Mouse (Mus musculus) fat pad, adult 2 months (tissue): ENCODE data around the gene Ccdc167.
"Not testable (repeated sequence)": the region's sequence is repeated elsewhere in the genome, so short reads cannot be mapped to it uniquely, and the experiment has no call there.

Experiments used
- DNase-seq: peaks from one replicate; pipeline ENCODE4 v3.0.0-alpha.2; 2011; ENCODE audit warnings: low read depth, low spot score; ENCODE audit errors: extremely low read depth

The Ccdc167 gene

GRCm38 (mm10) chr17:29720755-29721365, 4.0 kb upstream of the Ccdc167 start:
- DNase-seq, result no peak

DNA sequence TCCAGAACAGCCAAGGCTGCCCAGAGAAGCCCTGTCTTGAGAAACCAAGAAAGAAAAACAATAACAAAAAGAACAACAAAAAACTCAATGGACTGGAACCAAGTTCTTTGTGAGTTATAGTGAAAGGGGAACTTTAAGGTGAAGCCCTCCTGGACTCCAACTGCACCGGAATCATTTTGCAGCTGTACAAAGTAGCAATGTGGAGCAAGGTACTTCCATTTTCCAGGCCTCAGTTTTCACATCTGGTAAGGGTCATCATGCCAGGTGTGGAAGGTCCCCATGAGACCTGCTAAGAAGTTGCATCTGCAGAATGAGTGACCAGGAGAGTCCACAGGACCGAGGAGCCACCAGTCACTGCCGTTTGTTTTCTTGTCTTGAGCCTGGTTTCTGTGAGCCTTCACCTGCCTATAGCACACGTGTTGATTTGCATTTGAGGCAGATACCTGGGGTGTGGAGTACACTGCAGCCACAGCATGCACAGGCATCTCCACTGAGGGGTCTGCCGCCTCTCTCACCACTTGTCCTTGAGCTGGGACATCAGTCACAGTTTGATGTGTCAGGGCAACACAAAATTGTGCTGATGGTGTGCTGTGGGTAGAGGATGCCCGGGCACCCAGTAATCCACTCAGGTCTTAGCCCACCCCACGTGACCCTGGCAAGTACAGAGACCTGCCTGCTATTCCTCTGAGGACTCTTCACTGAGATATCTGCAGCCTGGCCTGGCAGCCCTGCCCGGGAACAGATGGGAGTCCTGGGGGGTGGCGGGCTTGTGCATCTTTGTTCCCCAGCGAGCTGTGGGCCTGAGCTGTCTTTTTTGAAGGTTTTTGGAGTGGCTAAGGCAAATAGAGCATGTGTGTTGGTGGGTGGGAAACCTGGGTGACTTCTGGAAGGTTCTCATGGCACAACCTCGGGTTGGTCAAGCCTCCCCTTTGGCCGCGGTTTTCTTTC, 3.1 kb upstream of the Ccdc167 start:
- DNase-seq, result no peak

GRCm38 (mm10) chr17:29718660-29719059, 1.8 kb upstream of the Ccdc167 start:
- DNase-seq, result peak; percentile 37

- DNase-seq, result not testable (repeated sequence)
These were observed 3.1 kb downstream of the Ccdc167 start for GRCm38 (mm10) chr17:29713734-29714133.

DNA sequence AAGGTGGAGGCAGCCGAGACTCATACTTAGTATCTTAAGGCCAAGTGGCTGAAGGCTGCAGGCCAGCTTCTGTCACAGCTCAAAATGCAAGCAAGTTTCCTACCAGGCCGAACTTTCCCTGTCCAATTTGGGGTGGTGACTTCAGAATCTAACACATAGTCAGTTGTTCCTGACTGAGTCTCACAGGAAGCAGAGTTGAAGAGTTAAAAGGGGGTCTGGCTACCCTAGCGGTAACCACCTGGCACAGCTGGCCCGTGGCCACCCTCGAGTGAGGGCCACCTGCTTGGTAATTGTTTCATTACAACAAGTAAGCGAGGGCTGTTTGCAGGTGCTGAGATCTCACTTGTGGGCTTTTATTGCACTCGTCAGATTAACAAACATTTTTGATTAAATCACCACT, 4.3 kb downstream of the Ccdc167 start:
- no peak for DNase-seq

DNA sequence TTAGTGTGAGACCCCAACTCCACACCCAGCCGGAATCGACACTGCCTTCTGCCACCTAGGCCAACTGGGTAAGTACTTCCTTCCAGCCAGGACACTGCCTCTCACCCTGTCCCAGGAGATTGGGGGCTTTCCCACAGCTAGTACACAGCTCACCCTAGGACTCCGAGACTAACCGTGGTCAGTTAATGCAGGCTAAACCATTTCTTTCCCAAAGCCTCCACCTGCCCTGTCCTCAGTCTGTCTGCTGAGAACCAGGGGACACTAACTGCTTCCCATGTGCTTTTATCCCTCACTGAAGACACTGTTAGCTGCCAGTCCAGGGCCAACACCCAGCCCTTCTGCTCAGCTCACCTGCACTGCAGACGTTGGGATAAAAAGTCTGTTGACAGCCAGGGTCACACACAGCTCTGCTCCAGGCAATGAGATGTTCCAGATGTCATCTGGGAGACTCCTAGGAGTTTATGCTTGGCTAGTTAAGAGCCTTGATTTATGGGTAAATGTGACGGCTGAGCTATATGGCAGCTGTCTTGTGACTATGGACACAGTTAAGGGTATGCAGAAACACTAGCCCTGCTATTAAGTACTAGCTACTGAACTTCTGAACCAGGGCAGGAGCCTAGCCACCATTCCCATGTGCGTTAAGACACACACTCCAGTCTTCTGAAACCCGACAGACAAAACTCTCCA, 5.0 kb downstream of the Ccdc167 start:
- no peak for DNase-seq

DNA sequence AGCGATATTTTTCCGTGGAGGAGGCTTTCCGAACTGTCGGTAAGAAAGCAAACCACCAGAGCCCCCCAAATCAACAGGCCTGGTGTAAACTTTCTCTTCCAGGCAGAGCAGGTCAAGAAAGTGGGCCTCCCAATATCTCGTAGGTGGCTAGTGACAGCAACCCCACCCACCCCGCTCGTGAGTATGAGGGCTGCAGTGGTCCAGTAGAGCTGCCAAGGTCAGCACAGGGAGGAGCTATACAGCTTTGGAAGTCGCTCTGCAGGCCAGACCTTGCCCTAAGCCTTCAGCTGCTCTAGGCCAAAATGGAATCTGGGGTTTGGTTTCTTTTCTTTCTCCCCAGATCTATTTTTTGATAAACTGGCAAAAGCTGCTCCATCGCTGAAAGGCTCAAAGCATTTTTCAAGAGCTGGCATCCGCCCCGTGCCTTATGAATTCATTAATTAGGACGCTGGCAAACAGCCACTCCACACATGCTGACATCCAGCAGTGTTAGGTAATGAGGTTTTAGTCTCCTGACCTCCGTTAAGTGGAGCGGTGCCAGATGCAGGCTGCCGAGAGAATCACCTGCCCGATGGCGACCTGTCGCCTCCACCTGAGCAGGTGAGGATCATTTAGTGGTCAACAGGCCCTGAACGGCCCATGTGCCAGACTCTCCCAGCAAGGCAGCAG, 5.6 kb downstream of the Ccdc167 start:
- peak; percentile 37 for DNase-seq

DNA sequence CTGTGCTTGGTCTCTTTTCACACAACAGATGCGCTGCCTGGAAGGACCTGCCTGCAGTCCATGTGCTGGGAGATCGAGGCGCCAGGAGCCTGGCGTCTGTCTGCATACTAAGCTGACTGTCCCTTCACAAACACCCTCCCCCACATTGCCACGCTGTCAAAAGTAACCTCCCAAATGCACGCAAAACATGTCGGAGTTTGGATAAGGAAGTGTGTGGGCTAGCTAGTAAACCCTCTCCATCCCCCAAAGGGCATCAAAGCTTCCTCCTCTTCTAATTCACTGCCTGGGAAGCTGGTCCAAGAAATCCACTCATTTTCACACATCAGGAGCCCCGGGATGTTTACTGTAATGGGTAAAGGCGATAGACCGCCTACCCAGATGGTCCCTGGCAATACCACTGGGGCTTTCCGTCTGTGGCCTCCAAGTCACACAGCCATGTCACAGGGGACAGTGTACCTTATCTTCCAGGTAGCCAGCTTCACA, 6.2 kb downstream of the Ccdc167 start:
- no peak for DNase-seq

DNA sequence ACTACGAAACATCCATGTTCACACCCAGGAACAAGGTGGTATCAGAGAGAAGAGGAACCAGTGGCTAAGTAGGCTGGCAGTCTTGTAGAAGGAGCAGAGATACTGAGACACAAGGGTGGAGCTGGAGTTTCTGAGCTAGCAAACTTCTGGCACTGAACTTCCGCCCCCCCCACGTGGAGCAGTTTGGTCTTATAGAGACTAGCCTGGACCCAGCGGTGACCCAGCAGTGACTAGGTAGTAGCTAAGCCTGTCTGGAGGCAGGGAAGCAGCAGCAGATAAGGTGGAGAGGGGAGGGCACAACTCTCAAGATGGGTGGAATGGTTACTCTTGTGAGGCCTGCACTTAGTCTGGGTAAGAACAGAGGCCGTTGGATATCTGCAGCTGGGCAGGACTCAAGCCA, 8.1 kb downstream of the Ccdc167 start:
- no peak for DNase-seq

DNA sequence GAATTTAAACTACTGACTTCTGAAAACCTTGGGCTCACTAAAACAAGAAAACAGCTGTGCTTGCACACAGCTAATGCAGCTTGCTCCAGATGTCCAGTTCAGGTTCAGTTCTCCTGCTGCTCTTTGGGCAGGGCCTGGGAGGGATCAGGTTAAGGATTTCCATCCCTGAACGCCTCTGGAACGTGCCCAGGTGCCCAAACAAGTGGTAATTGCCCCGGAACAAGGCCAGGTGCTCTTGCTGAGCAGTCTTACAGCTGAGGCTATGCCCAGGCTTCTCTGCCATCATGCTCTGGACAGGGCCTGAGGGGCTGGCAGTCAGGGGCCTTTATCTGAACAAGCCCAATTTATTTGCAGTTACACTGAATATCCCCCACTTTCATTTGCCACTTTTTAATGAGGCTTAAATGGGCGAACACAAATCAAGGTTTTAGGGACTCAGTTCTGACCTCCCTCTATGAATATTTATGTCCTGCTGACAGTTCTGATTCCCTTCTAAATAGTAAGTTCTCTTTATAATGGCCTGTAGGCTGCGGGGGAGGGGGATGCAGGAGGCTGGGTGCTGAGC, 9.8 kb downstream of the Ccdc167 start:
- no peak for DNase-seq

DNA sequence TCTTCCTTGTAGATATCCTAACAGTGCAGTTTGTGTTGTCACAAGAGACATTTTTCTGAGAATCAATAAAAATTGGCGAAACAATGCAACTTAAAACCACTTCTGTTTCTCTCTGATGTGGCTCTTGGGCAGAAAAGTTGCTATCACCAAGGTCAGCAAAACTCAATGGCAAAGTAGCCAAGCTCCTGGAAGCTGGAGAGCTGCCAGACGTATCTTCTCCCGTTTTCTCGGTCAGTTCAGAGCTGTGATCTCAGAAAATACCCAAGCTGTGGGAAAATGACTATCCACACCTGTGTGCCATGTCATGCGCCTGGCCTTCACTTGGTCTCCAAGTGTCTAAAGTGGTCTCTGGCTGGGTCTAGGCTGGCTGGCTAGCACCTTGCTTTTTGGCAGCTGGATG, 11.0 kb downstream of the Ccdc167 start:
- no peak for DNase-seq

DNA sequence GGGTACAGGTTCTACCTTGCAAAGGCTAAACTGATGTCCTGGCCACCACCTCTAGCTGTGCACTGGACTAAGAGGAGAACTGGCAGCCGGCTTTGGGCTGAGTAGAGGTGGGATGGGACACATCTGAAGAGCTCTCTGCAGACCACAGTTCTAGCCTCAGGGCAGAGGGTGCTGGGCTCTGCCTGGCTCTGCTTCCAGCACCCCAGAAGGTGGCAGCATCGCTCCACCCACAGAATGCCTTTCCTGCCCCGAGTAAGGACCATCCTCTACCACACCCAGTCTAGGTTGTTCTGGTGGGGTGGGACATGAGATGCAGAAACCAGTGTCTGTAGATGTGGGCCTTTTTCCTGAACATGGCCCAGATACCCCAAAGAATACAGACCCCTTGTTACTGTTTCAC, 12.1 kb downstream of the Ccdc167 start:
- no peak for DNase-seq

- DNase-seq, result no peak
These were observed 13.7 kb downstream of the Ccdc167 start for GRCm38 (mm10) chr17:29702938-29703710.

DNA sequence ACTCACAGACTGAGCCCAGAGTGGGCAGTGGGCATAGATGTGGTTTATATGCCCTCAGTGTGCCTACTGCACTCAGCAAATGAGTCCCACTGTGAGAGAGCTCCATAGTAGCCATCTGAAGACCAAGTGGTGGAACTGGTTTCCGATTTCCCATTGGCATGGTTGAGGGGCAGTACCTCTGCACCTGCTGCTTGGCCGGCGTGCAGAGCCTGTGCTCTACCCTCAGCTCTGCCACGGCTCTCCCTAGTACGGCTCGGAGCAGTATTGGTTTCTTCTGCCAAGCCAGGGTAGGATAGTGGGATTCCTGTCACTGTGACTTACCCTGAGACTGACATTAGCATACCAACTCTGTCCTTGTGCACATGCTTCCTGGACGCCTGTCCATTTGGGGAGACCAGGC, 16.3 kb downstream of the Ccdc167 start:
- DNase-seq, result no peak

DNA sequence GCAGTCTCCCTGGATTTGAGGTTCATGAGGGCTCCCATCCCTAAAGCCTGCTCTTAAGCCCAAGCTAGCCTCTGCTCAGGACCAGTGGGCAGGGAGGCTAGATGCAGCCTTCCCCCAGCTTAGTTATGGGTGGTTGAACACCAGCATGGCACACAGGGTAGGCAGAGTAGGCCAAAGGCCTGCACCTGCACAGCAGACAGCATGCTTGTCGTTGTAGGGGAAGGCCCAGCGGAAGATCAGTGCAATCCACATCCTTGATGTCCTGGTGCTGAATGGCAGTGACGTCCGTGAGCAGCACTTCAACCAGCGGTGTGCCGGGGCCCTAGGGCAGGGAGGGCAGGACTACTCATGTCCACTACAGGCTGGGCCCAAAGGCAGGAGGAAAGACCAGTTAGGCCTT, 18.4 kb downstream of the Ccdc167 start:
- no peak for DNase-seq

DNA sequence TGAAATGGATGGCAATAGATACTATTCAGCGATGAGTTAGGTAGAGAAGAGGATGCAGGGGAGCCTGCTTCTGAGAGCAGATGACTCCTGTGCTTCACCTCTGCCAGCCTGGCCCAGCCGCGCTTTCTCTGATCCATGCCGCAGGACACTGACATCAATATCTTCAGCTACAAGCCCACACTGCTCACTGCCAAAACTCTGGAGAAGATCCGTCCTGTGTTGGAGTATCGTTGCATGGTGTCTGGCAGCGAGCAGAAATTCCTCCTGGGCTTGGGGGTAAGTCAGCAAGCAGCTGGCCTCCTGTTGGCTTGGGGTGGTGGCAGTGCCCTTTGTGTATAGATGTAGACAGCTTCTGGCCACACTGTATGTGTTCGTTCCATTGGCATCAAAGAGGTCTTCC, 19.9 kb downstream of the Ccdc167 start:
- peak; percentile 45 for DNase-seq

GRCm38 (mm10) chr17:29694516-29694915, 22.3 kb downstream of the Ccdc167 start:
- no peak for DNase-seq

DNA sequence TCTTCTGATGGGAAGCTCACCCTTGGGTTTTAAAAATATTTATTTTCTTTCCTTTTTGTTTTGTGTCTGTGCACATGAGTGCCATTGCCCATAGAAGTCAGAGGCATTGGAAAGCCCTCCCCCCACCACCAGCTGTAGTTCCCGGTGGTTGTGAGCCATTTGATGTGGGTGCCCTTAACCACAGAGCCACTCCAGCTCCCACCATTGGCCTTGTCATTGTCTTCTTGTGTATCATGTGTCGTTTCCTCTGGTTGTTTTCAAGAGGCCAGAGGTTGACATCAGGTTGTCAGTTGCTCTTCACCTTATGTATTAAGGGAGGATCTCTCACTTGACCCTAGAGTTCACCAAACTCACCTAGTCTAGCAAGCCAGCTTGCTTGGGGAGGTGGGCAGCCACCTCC, 23.3 kb downstream of the Ccdc167 start:
- no peak for DNase-seq

- no peak for DNase-seq
These were observed 24.0 kb downstream of the Ccdc167 start for GRCm38 (mm10) chr17:29692827-29693226.

DNA sequence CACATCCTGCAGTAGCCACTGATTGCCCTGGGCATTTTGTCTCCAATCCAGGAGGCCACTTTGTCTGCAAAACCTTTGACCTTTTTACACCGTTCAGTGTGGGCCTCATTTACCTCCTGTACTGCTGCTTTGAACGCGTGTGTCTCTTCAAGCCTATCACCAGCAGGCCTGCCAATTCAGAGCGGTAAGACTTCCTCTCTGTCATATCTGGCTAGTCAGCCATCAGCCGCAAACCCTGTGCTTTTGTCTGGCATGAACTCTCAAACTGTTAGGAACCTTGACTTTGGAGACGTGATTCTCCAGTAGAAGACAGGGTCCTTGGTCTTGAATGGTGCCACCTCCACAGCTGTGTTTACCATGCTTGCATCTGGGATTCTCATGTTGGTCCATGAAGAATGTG, 26.6 kb downstream of the Ccdc167 start:
- no peak for DNase-seq
